Mouse (Mus musculus) kidney, embryonic 16.5 days (tissue): ENCODE measurements around the gene Clspn. TPM values are rescaled to one million over a fixed set of nuclear protein-coding genes. Genes with fewer than 3 reads are reported as not detected.

Experiments
- ATAC-seq: fragments of 200-750 bp; cut with Nextera tagmentation; 2 replicates; pipeline ENCODE4 v1.8.0; 2017; ENCODE audit warnings: moderate TSS enrichment; ENCODE audit not compliant: low FRiP score, low TSS enrichment
- H3K27ac ChIP-seq: fragments of 300-500 bp; sonication (generic); 2 replicates; pipeline ENCODE4 v1.5.1; 2014; ENCODE audit warnings: low read length
- H3K27me3 ChIP-seq: fragments of 300-500 bp; sonication (generic); 2 replicates; pipeline ENCODE4 v1.6.1; 2014; ENCODE audit warnings: low read length, control low read depth, mixed read lengths; ENCODE audit not compliant: insufficient read depth
- H3K36me3 ChIP-seq: fragments of 300-500 bp; sonication (generic); 2 replicates; pipeline ENCODE4 v1.6.1; 2014; ENCODE audit warnings: low read length, control low read depth, mixed read lengths; ENCODE audit not compliant: insufficient read depth
- H3K4me1 ChIP-seq: fragments of 300-500 bp; sonication (generic); 2 replicates; pipeline ENCODE4 v1.6.1; 2014; ENCODE audit warnings: low read length, control low read depth, mixed read lengths; ENCODE audit not compliant: insufficient read depth
- H3K4me2 ChIP-seq: fragments of 300-500 bp; sonication (generic); replicated peaks from 2 replicates; pipeline ENCODE4 v1.6.1; 2014; ENCODE audit warnings: low read depth, low read length
- H3K4me3 ChIP-seq: fragments of 300-500 bp; sonication (generic); 2 replicates; pipeline ENCODE4 v1.5.1; 2014; ENCODE audit warnings: mild to moderate bottlenecking, low read length
- H3K9ac ChIP-seq: fragments of 300-500 bp; sonication (generic); replicated peaks from 2 replicates; pipeline ENCODE4 v1.6.1; 2014; ENCODE audit warnings: low read length
- H3K9me3 ChIP-seq: fragments of 300-500 bp; sonication (generic); 2 replicates; pipeline ENCODE4 v1.6.1; 2016; ENCODE audit warnings: low read length, control low read depth
- WGBS: fragments of 180-500 bp; shearing (Covaris S2); extraction: QIAGEN DNeasy Blood & Tissue Kit; methylation state at CpG from one replicate; pipeline ENCODE4 v1.1.7; 2014; 5-methylcytosine and 5-hydroxymethylcytosine counted together
- polyA plus RNA-seq: library from polyadenylated mRNA; unstranded; fragments of >200 nt; fragmentation: Nextera tagmentation; extraction: Ambion mirVana; gene quantifications from 2 replicates; pipeline ENCODE4 v1.2.1, GENCODE M21; 2015

Gene Clspn
- polyA plus RNA-seq, 1 experiment from 2014 or later = 33.8 TPM

GRCm38 (mm10) chr4:126592039-126592438 lies 35.3 kb downstream of the Clspn start:
- H3K27me3 ChIP-seq = no peaks in the 10 kb centered on the region
- WGBS = 87% methylated on average over 6 of the region's 6 CpGs
- H3K4me1 ChIP-seq = no peaks in the 10 kb centered on the region
- H3K4me3 ChIP-seq = no peak overlapping the region
- no peak overlapping the region for H3K4me2 ChIP-seq
- H3K9ac ChIP-seq = no peak overlapping the region
- no peak overlapping the region for H3K27ac ChIP-seq
- no peak for ATAC-seq
- peaks cover 38% of the 10 kb centered on the region for H3K36me3 ChIP-seq
- H3K9me3 ChIP-seq = no peaks in the 10 kb centered on the region

DNA sequence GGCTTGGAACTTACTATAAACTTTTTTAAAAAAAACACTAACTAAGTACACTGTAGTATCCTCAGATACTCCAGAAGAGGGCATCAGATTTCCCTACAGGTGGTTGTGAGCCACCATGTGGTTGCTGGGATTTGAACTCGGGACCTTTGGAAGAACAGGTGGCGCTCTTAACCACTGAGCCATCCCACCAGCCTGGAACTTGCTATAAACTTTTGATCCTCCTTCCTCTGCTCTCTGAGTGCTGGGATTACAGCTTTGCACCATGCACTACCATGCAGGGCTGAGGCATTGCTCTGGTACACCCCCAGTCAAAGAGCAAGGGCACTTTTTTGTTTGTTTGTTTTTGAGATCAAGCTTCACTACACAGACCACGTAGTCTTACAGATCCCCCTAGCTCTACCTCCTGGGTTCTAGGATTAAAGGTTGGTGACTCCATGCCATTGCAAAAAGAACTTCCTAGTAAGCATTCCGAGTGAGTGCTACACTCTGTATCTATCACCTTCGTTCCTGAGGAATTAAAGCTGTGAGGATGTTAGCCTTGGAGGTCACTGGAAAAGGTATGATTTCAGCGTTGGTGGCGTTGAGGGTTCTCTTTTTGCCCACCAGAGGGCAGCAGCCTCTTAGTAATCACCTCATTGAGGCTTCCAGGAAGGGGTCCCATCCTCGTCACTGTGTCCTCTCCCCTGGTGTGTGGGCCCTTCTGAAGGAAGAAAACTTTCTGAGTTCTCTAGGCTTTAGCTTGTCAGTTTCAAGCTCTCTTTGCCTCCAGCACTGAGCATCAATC lies 43.4 kb downstream of the Clspn start:
- H3K4me3 ChIP-seq = no peak overlapping the region
- ATAC-seq = no peak
- H3K27me3 ChIP-seq = peaks cover 4% of the 10 kb centered on the region; the same call in 1 of the 2 replicates
- H3K4me2 ChIP-seq = no peak overlapping the region
- no peak overlapping the region for H3K27ac ChIP-seq
- H3K9ac ChIP-seq = no peak overlapping the region
- peaks cover 9% of the 10 kb centered on the region; the same call in 1 of the 2 replicates for H3K4me1 ChIP-seq
- no peaks in the 10 kb centered on the region for H3K36me3 ChIP-seq
- 32% methylated on average over 8 of the region's 8 CpGs for WGBS
- no peaks in the 10 kb centered on the region for H3K9me3 ChIP-seq

- H3K27me3 ChIP-seq = peaks cover 4% of the 10 kb centered on the region; the same call in 1 of the 2 replicates
- H3K4me1 ChIP-seq = peaks cover 9% of the 10 kb centered on the region; the same call in 1 of the 2 replicates
- H3K4me2 ChIP-seq = peak overlapping the region; percentile 45
- H3K36me3 ChIP-seq = no peaks in the 10 kb centered on the region
- no peak overlapping the region for H3K9ac ChIP-seq
- no peaks in the 10 kb centered on the region for H3K9me3 ChIP-seq
- ATAC-seq = peak; percentile 88
- no peak overlapping the region for H3K4me3 ChIP-seq
- H3K27ac ChIP-seq = no peak overlapping the region
- WGBS = 24% methylated on average over 22 of the region's 22 CpGs
These were observed 45.1 kb downstream of the Clspn start for GRCm38 (mm10) chr4:126601597-126602444.

DNA sequence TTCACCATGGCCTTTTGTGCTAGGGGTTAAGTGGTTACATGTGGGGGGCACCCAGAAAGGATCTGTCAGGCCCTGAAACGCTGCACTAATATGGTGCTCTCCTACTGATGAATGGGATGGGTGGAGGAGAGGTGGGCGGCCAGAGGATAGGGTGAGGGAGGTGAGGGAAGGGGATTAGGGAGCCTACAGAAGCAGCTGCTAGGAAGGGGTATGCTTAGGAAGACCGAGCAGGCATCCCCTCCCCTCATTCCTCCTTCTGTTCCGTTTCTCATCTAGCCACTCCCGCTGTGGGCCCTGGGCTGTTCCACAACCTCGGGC lies 45.7 kb downstream of the Clspn start:
- WGBS = 7% methylated on average over 6 of the region's 6 CpGs
- Histone ChIP-seq H3K4me1 (peaks cover 9% of the 10 kb centered on the region; the same call in 1 of the 2 replicates), H3K9me3 (no peaks in the 10 kb centered on the region), H3K4me2 (peak overlapping the region; percentile 45), H3K36me3 (no peaks in the 10 kb centered on the region), H3K9ac (no peak overlapping the region), H3K4me3 (no peak overlapping the region), H3K27ac (no peak overlapping the region), H3K27me3 (peaks cover 4% of the 10 kb centered on the region; the same call in 1 of the 2 replicates)
- peak; percentile 52; the same call in 1 of the 2 replicates for ATAC-seq

GRCm38 (mm10) chr4:126604141-126604540 lies 47.4 kb downstream of the Clspn start:
- H3K4me2 ChIP-seq = no peak overlapping the region
- H3K4me3 ChIP-seq = no peak overlapping the region
- WGBS = 80% methylated on average over 2 of the region's 2 CpGs
- no peaks in the 10 kb centered on the region for H3K9me3 ChIP-seq
- H3K27me3 ChIP-seq = peaks cover 4% of the 10 kb centered on the region; the same call in 1 of the 2 replicates
- no peak for ATAC-seq
- H3K9ac ChIP-seq = no peak overlapping the region
- H3K4me1 ChIP-seq = peaks cover 9% of the 10 kb centered on the region; the same call in 1 of the 2 replicates
- no peak overlapping the region for H3K27ac ChIP-seq
- H3K36me3 ChIP-seq = no peaks in the 10 kb centered on the region

GRCm38 (mm10) chr4:126605751-126606150 lies 49.0 kb downstream of the Clspn start:
- Histone ChIP-seq H3K27me3 (peaks cover 4% of the 10 kb centered on the region; the same call in 1 of the 2 replicates), H3K4me3 (no peak overlapping the region), H3K9me3 (no peaks in the 10 kb centered on the region), H3K4me1 (peaks cover 9% of the 10 kb centered on the region; the same call in 1 of the 2 replicates), H3K27ac (no peak overlapping the region), H3K36me3 (no peaks in the 10 kb centered on the region), H3K4me2 (no peak overlapping the region), H3K9ac (no peak overlapping the region)
- 81% methylated on average over 4 of the region's 4 CpGs for WGBS
- no peak for ATAC-seq

- H3K9me3 ChIP-seq = no peaks in the 10 kb centered on the region
- H3K27me3 ChIP-seq = no peaks in the 10 kb centered on the region
- peak within 1 kb of the TSS; percentile 32; the same call in 1 of the 2 replicates for H3K27ac ChIP-seq
- ATAC-seq = peak; percentile 91
- no peaks in the 10 kb centered on the region for H3K4me1 ChIP-seq
- peak within 1 kb of the TSS; percentile 77 for H3K9ac ChIP-seq
- under 1% methylated on average over 48 of the region's 48 CpGs for WGBS
- 0 out of 2 replicates have a peak, but pooled peaks cover 4% of the 10 kb centered on the region for H3K36me3 ChIP-seq
- peak within 1 kb of the TSS; percentile 73 for H3K4me3 ChIP-seq
- H3K4me2 ChIP-seq = peak within 1 kb of the TSS; percentile 94
These were observed 53.0 kb downstream of the Clspn start, which contains the start of gene 5730409E04Rik for GRCm38 (mm10) chr4:126609606-126610181. 5730409E04Rik (plus strand) TSS chr4:126609818.

- H3K27me3 ChIP-seq = no peaks in the 10 kb centered on the region
- WGBS = 89% methylated on average over 17 of the region's 17 CpGs
- 0 out of 2 replicates have a peak, but pooled peaks cover 4% of the 10 kb centered on the region for H3K36me3 ChIP-seq
- no peak for ATAC-seq
- no peak overlapping the region for H3K4me2 ChIP-seq
- H3K4me3 ChIP-seq = no peak overlapping the region
- H3K9me3 ChIP-seq = no peaks in the 10 kb centered on the region
- H3K4me1 ChIP-seq = no peaks in the 10 kb centered on the region
- H3K27ac ChIP-seq = no peak overlapping the region
- no peak overlapping the region for H3K9ac ChIP-seq
These were observed 55.3 kb downstream of the Clspn start for GRCm38 (mm10) chr4:126611991-126612390.

DNA sequence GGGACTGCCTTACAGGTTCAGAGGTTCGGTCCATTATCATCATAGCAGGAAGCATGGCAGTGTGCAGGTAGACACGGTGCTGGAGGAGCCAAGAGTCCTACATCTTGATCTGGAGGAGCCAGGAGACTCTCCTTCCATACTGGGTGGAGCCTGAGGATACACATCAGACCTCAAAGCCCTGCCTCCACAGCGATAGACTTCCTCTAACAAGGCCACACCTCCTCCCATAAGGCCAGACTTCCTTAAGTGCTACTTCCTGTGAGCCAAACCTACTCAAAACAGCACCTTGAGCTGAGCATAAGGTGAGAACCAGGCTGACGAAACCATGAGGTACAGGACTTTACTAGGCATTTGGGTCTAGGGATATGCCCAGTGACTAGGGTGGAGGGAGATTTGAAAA lies 59.6 kb downstream of the Clspn start:
- WGBS = 85% methylated on average over 4 of the region's 4 CpGs
- Histone ChIP-seq H3K4me1 (0 out of 2 replicates have a peak, but pooled peaks cover 6% of the 10 kb centered on the region), H3K9ac (no peak overlapping the region), H3K36me3 (0 out of 2 replicates have a peak, but pooled peaks cover 4% of the 10 kb centered on the region), H3K27me3 (peaks cover 21% of the 10 kb centered on the region), H3K9me3 (no peaks in the 10 kb centered on the region), H3K4me2 (no peak overlapping the region), H3K27ac (no peak overlapping the region), H3K4me3 (no peak overlapping the region)
- no peak for ATAC-seq
